Mouse (Mus musculus) stomach, embryonic 15.5 days (tissue): ENCODE results near the gene Gm49673. TPM values are rescaled to one million over a fixed set of nuclear protein-coding genes. Genes with fewer than 3 reads are reported as not detected.
"Not testable (repeated sequence)": the region's sequence is repeated elsewhere in the genome, so short reads cannot be mapped to it uniquely, and the experiment has no call there.

Experiments used
- ATAC-seq: fragments of 200-750 bp; cut with Nextera tagmentation; 2 replicates; pipeline ENCODE4 v1.8.0; 2017; ENCODE audit warnings: low read depth, moderate number of reproducible peaks, moderate TSS enrichment; ENCODE audit not compliant: insufficient read depth, low FRiP score
- H3K27ac ChIP-seq: fragments of 300-500 bp; sonication (generic); 2 replicates; pipeline ENCODE4 v1.5.1; 2015; ENCODE audit warnings: mild to moderate bottlenecking, inconsistent platforms
- H3K27me3 ChIP-seq: fragments of 300-500 bp; sonication (generic); replicated peaks from 2 replicates; pipeline ENCODE4 v1.6.1; 2015; ENCODE audit warnings: inconsistent platforms
- H3K36me3 ChIP-seq: fragments of 300-500 bp; sonication (generic); 2 replicates; pipeline ENCODE4 v1.6.1; 2015; ENCODE audit warnings: inconsistent platforms
- H3K4me1 ChIP-seq: fragments of 300-500 bp; sonication (generic); 2 replicates; pipeline ENCODE4 v1.6.1; 2015; ENCODE audit warnings: inconsistent platforms
- H3K4me2 ChIP-seq: fragments of 300-500 bp; sonication (generic); 2 replicates; pipeline ENCODE4 v1.6.1; 2015; ENCODE audit warnings: mild to moderate bottlenecking, inconsistent platforms
- H3K4me3 ChIP-seq: fragments of 300-500 bp; sonication (generic); replicated peaks from 2 replicates; pipeline ENCODE4 v1.5.1; 2015; ENCODE audit warnings: inconsistent platforms
- H3K9ac ChIP-seq: fragments of 300-500 bp; sonication (generic); 2 replicates; pipeline ENCODE4 v1.6.1; 2015; ENCODE audit warnings: inconsistent platforms
- H3K9me3 ChIP-seq: fragments of 300-500 bp; sonication (generic); 2 replicates; pipeline ENCODE4 v1.6.1; 2016; ENCODE audit warnings: inconsistent platforms
- WGBS: fragments of 180-500 bp; shearing (Covaris S2); methylation state at CpG from one replicate; pipeline ENCODE4 v1.1.7; 2015; 5-methylcytosine and 5-hydroxymethylcytosine counted together
- polyA plus RNA-seq: library from polyadenylated mRNA; unstranded; fragments of >200 nt; fragmentation: Nextera tagmentation; extraction: Ambion mirVana; gene quantifications from 2 replicates; pipeline ENCODE4 v1.2.1, GENCODE M21; 2015

The Gm49673 gene
- polyA plus RNA-seq, 1 experiment from 2014 or later: 0.18 TPM

GRCm38 (mm10) chr17:8124586-8124985 is 23.0 kb downstream of the Gm49673 start:
- WGBS: 64% methylated on average over 3 of the region's 6 CpGs
- not testable (repeated sequence) for H3K36me3 ChIP-seq, H3K4me3 ChIP-seq, H3K9ac ChIP-seq, H3K27me3 ChIP-seq, H3K9me3 ChIP-seq, H3K4me1 ChIP-seq, H3K27ac ChIP-seq, H3K4me2 ChIP-seq
- ATAC-seq: peak; percentile 82

GRCm38 (mm10) chr17:8122974-8123373 is 24.6 kb downstream of the Gm49673 start:
- not testable (repeated sequence) for H3K4me1 ChIP-seq, H3K9ac ChIP-seq, H3K27me3 ChIP-seq, ATAC-seq, H3K4me3 ChIP-seq, H3K9me3 ChIP-seq, H3K4me2 ChIP-seq, H3K27ac ChIP-seq, H3K36me3 ChIP-seq
- WGBS: no CpG with 5 or more reads among the region's 3 CpGs

GRCm38 (mm10) chr17:8116928-8117327 is 30.7 kb downstream of the Gm49673 start:
- not testable (repeated sequence) for H3K4me3 ChIP-seq, H3K9me3 ChIP-seq, ATAC-seq, H3K27me3 ChIP-seq, H3K4me2 ChIP-seq, H3K9ac ChIP-seq, H3K4me1 ChIP-seq, H3K27ac ChIP-seq, H3K36me3 ChIP-seq
- no CpG with 5 or more reads among the region's 6 CpGs for WGBS

GRCm38 (mm10) chr17:8116378-8116777 is 31.2 kb downstream of the Gm49673 start:
- H3K36me3 ChIP-seq, H3K4me1 ChIP-seq, H3K27ac ChIP-seq, H3K9ac ChIP-seq, H3K27me3 ChIP-seq, H3K4me3 ChIP-seq, H3K4me2 ChIP-seq, H3K9me3 ChIP-seq, ATAC-seq: not testable (repeated sequence)
- WGBS: 71% methylated on average over 8 of the region's 11 CpGs

GRCm38 (mm10) chr17:8112199-8112598 is 35.4 kb downstream of the Gm49673 start:
- not testable (repeated sequence) for H3K27me3 ChIP-seq, H3K27ac ChIP-seq, H3K4me2 ChIP-seq, H3K36me3 ChIP-seq, H3K9ac ChIP-seq, H3K9me3 ChIP-seq, H3K4me3 ChIP-seq, ATAC-seq, H3K4me1 ChIP-seq
- no CpG with 5 or more reads among the region's 1 CpGs for WGBS

- not testable (repeated sequence) for H3K4me3 ChIP-seq, H3K4me2 ChIP-seq, H3K4me1 ChIP-seq, H3K27ac ChIP-seq, H3K9ac ChIP-seq, H3K36me3 ChIP-seq, H3K27me3 ChIP-seq, ATAC-seq, H3K9me3 ChIP-seq
- 42% methylated on average over 3 of the region's 6 CpGs for WGBS
Measured at GRCm38 (mm10) chr17:8101297-8101609, 46.3 kb downstream of the Gm49673 start.

GRCm38 (mm10) chr17:8100405-8101296 is 46.9 kb downstream of the Gm49673 start:
- H3K4me2 ChIP-seq, H3K4me3 ChIP-seq, ATAC-seq, H3K27ac ChIP-seq, H3K36me3 ChIP-seq, H3K9ac ChIP-seq, H3K27me3 ChIP-seq, H3K4me1 ChIP-seq, H3K9me3 ChIP-seq: not testable (repeated sequence)
- WGBS: 48% methylated on average over 7 of the region's 26 CpGs

GRCm38 (mm10) chr17:8096199-8096598 is 51.4 kb downstream of the Gm49673 start:
- 69% methylated on average over 4 of the region's 5 CpGs for WGBS
- not testable (repeated sequence) for H3K27ac ChIP-seq, H3K4me3 ChIP-seq, H3K27me3 ChIP-seq, H3K9ac ChIP-seq, H3K4me2 ChIP-seq, ATAC-seq, H3K36me3 ChIP-seq, H3K4me1 ChIP-seq, H3K9me3 ChIP-seq

GRCm38 (mm10) chr17:8095653-8096052 is 51.9 kb downstream of the Gm49673 start:
- H3K4me1 ChIP-seq, H3K27me3 ChIP-seq, H3K4me3 ChIP-seq, H3K9ac ChIP-seq, H3K36me3 ChIP-seq, H3K4me2 ChIP-seq, ATAC-seq, H3K27ac ChIP-seq, H3K9me3 ChIP-seq: not testable (repeated sequence)
- 51% methylated on average over 3 of the region's 5 CpGs for WGBS

GRCm38 (mm10) chr17:8092537-8093526 is 54.8 kb downstream of the Gm49673 start:
- H3K9ac ChIP-seq, H3K4me2 ChIP-seq, H3K9me3 ChIP-seq, H3K27ac ChIP-seq, H3K4me1 ChIP-seq, H3K27me3 ChIP-seq, ATAC-seq, H3K36me3 ChIP-seq, H3K4me3 ChIP-seq: not testable (repeated sequence)
- 60% methylated on average over 4 of the region's 18 CpGs for WGBS

- H3K27me3 ChIP-seq, H3K4me3 ChIP-seq, H3K4me1 ChIP-seq, H3K9ac ChIP-seq, H3K36me3 ChIP-seq, H3K27ac ChIP-seq, H3K4me2 ChIP-seq, H3K9me3 ChIP-seq, ATAC-seq: not testable (repeated sequence)
- WGBS: 87% methylated on average over 14 of the region's 14 CpGs
Measured at GRCm38 (mm10) chr17:8091320-8091719, 56.3 kb downstream of the Gm49673 start.

- H3K9me3 ChIP-seq, H3K27me3 ChIP-seq, H3K4me1 ChIP-seq, H3K9ac ChIP-seq, H3K4me2 ChIP-seq, H3K4me3 ChIP-seq, H3K36me3 ChIP-seq, H3K27ac ChIP-seq, ATAC-seq: not testable (repeated sequence)
- WGBS: 80% methylated on average over 1 of the region's 2 CpGs
Measured at GRCm38 (mm10) chr17:8069847-8070246, 77.7 kb downstream of the Gm49673 start.
